Mouse (Mus musculus) right cerebral cortex, postnatal 25 days (tissue): ENCODE data around the gene Eapp.
"Not testable (repeated sequence)": the region's sequence is repeated elsewhere in the genome, so short reads cannot be mapped to it uniquely, and the experiment has no call there.

Source experiments
- DNase-seq: peaks from one replicate; pipeline ENCODE4 v3.0.0; 2022

Eapp gene

DNA sequence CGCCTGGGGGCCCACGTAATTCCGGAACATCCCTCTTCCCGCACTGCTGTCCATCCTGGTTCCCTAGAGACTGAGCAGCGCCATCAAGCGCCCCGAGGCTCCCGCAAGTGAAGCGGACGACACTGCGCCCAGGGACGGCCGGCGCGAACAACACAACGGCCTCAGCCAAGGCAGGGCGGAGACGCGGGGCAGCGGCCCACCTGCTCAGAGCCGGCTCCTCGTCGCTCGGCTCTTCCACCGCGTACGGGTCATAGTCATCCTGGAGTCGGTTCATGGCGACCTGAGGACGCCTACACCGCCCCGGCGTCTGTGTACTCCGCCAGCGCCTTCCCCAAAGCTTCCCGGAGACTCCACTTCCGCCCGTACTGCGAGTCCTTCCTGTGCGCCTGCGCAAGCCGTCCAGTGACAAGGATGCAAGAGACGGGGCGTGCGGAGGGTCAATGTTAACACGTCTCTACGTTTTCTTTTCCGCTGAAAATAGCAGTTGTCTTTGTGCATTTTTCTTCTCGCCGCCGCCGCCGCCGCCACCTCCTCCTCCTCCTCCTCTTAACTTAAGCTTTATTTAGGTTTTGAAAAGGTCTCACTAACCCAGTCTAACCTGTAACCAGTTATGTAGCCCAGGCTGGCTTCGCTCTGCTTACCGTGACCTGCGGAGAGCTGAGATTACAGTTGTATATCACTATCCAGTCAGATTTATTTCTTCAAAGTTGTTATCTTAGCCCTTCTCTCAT, at the start of gene Eapp:
Gene Eapp (minus strand): TSS at position 387 of the 731 bp plus-strand sequence.
- peak; percentile 96 for DNase-seq

- not testable (repeated sequence) for DNase-seq
Measured at GRCm38 (mm10) chr12:54738661-54739243, 43.1 kb upstream of the Eapp start.

DNA sequence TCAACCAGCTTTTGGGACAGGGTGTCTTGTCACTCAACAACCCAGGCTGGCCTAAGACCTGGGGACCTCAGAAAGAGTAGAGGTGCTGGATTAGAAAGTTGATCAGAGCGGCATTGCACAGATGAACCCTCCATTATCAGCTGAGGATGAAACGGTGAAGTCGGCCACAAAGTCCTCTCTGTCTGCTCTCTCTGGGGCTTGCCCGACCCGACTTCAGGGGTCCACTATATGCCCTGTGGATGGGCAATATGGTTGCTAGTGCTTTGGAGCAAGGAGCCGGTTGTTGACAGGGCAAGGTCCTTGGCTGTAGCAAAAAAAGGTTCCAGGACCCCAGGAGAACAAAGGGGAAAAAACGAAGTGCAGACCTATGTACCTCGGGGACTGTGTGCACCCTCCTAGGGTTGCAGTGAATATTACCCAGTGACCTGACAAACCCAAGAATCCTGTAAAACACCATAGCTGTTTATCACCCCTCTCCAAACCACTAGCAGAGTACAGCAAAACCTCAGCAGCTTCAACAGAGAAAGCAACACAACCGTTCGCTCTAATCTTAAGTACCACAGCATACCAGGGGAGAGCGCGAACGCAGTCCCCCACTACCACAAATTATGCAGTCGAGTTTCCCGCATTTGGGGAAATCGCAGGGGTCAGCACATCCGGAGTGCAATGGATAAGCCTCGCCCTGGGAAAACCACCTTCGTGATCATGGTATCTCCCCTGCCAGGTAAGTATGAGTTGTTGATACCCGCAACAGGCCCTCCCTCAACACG, 42.4 kb upstream of the Eapp start:
- DNase-seq, result not testable (repeated sequence)

DNA sequence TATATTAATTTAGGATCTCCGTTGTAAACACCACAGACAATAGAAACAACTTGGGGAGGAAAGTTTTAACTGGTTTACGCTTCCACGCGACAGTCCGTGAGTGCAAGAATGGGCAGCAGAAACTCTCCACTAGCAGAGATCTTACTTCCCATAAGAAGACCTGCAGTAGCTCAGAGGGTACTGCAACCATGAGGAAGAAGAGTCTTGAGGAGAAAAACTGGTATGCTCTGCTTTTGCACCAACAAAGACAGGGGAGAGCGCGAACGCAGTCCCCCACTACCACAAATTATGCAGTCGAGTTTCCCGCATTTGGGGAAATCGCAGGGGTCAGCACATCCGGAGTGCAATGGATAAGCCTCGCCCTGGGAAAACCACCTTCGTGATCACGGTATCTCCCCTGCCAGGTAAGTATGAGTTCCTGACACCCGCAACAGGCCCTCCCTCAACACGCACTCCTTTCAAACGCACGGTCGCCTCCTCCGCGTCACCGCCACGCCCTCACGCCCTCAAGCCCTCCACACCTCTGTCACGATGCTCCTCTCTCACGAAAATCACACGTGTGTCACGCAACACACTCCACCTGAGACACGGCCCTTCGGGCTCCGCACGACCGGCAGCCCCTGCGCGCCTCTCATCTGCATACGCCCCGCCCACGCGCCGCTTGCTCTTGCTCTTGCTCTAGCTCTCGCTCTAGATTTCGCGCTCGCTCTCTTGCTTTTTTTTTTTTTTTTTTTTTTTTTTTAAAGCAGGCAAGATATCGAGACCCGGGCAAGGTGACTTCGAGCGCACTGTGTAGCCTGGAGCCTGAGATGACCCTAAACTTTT, 38.8 kb upstream of the Eapp start:
- DNase-seq, result not testable (repeated sequence)

- not testable (repeated sequence) for DNase-seq
Measured at GRCm38 (mm10) chr12:54729140-54730059, 33.7 kb upstream of the Eapp start.

- DNase-seq, result not testable (repeated sequence)
Measured at GRCm38 (mm10) chr12:54718871-54719786, 23.4 kb upstream of the Eapp start.

GRCm38 (mm10) chr12:54717516-54717915, 21.8 kb upstream of the Eapp start:
- not testable (repeated sequence) for DNase-seq

DNA sequence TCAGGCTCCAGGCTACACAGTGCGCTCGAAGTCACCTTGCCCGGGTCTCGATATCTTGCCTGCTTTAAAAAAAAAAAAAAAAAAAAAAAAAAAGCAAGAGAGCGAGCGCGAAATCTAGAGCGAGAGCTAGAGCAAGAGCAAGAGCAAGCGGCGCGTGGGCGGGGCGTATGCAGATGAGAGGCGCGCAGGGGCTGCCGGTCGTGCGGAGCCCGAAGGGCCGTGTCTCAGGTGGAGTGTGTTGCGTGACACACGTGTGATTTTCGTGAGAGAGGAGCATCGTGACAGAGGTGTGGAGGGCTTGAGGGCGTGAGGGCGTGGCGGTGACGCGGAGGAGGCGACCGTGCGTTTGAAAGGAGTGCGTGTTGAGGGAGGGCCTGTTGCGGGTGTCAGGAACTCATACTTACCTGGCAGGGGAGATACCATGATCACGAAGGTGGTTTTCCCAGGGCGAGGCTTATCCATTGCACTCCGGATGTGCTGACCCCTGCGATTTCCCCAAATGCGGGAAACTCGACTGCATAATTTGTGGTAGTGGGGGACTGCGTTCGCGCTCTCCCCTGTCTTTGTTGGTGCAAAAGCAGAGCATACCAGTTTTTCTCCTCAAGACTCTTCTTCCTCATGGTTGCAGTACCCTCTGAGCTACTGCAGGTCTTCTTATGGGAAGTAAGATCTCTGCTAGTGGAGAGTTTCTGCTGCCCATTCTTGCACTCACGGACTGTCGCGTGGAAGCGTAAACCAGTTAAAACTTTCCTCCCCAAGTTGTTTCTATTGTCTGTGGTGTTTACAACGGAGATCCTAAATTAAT, 18.3 kb upstream of the Eapp start:
- peak; percentile 62 for DNase-seq

DNA sequence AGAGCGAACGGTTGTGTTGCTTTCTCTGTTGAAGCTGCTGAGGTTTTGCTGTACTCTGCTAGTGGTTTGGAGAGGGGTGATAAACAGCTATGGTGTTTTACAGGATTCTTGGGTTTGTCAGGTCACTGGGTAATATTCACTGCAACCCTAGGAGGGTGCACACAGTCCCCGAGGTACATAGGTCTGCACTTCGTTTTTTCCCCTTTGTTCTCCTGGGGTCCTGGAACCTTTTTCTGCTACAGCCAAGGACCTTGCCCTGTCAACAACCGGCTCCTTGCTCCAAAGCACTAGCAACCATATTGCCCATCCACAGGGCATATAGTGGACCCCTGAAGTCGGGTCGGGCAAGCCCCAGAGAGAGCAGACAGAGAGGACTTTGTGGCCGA, 14.8 kb upstream of the Eapp start:
- DNase-seq, result peak; percentile 42

DNA sequence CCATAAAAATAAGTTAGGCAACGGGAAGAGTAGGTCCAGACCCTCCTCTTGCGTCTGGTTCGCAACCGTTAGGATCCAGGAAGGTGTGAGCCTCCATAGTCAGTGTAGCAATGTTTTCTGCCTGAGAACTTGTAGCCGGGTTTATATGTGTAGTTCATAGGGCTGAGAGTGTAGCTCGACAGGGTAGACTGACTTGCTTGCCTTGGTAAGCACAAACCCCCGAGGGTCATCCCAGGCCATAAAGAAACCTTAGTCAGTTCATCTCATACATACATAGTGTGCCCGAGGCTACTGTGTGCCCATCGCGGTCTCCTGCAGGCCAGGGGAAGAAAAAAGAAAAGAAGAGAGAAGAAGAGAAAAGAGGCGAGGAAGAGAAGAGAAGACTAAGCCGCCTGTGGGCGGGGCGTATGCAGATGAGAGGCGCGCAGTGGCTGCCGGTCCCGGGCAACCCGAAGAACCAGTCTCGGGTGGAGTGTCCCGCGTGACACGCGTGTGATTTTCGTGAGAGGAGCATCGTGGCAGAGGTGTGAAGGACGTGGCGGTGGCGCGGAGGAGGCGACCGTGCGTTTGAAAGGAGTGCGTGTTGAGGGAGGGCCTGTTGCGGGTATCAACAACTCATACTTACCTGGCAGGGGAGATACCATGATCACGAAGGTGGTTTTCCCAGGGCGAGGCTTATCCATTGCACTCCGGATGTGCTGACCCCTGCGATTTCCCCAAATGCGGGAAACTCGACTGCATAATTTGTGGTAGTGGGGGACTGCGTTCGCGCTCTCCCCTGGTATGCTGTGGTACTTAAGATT, 14.2 kb upstream of the Eapp start:
- not testable (repeated sequence) for DNase-seq

DNA sequence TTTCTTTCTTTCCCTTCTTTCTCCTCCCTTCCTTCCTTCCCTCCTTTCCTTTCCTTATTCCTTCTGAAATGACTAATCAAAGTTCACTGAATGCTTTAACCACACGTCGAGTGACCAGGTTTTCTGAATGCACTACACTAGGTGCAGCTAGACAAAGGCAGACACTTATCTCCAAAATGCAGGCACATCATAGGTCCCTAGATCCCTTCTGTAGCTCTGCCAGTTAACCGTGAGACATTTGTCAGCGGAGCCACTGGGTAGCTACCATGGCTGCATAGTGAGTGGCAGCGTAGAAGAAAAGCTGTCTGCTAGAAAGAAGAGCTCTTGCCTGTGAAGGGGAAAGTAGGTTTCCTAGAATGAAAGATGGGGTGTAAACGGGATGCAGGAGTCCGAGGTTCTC, 3.7 kb upstream of the Eapp start:
- no peak for DNase-seq

DNA sequence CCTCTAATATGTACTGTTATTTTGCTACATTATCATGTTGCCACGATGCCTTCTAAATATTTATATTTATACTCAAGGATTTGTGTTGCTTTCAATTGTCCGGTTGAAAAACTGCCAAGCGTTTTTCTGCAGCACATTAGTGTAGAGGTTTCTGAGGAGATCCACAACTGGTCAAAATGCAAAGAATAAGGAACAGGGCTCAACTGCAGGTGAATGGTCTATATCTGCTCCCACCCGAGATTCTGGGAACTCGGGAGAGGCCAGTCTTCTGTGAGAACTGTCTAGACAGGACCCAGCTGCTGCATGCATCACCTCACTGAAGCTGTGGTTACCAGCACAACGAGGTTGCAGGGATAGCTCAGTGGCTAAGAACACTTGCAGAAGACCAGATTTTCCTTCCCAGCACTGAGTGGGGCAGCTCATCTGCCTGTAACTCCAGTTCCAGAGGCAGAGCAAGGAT, 2.1 kb upstream of the Eapp start:
- DNase-seq, result no peak

DNA sequence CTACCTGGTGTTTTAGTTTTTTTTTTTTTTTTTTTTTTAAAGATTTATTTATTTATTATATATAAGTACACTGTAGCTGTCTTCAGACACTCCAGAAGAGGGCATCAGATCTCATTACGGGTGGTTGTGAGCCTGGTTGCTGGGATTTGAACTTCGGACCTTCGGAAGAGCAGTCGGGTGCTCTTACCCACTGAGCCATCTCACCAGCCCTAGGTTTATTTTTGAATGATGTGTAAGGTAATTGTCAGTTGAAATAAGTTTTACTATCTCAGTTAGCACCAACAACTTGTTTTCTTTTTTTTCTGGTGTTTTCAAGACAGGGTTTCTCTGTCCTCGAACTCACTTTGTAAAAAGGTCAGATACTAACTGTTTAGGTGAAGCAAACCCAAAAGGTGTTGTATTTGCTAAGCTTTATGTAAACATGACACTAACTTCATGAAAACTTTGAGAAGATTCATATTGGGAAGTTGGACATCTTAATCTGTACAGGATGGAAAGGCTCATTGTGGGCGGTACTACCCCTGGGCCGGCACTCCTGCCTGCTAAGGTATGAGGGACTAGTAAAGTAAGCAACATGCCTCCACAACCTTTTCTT, 1.4 kb upstream of the Eapp start:
- no peak for DNase-seq

DNA sequence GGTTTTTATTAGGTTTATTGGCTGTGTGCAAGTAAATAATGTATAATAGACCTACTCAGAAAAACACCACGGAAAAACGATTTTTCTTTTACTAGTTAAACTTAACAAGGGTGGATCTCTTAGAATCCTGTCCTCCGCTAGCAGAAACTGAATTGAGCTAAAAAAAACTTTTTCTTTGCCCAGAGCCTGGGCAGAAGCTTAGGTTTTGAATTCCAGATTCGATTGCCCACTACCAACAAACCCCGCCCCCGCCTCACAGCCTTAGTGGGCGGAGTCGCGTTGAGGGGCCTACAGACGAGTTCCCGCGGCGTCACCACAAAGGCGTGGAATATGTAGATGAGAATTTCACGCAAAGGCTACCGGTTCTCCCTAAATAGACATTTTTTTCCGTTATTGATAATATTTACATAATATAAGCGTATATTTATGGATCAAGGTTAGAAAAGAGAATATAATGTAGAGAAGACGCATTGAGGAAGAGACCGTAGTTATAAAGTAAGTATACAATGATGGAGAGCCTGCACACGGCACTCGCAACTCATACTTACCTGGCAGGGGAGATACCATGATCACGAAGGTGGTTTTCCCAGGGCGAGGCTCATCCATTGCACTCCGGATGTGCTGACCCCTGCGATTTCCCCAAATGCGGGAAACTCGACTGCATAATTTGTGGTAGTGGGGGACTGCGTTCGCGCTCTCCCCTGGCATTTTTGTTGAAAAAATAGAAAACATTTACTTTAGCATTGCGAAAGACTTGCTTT, 725 bp upstream of the Eapp start:
- peak; percentile 91 for DNase-seq

DNA sequence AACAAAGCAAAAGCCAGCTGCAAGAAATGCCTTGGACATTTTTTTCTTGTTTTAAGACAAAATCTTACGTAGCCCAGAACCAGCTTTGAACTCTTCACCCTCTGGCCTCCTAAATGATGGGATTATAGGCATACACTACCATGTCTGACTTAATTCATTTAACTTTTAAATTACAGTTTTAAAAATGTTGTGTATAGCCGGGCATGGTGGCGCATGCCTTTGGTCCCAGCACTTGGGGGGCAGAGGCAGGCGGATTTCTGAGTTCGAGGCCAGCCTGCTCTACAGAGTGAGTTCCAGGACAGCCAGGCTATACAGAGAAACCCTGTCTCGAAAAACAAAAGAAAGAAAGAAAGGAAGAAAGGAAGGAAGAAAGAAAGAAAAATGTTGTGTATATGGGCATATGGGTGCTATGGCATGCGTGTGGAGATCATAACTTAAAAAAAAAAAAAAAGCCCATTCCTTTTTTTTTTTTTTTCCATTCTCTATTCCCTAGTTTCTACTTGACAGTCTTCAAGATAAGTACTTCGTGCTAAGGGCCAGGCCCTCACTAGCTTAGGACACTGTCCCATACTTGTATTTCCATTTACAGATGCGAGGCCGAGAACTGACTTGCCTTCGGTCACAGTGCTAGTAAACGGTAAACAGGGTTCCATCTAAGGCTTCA, 718 bp downstream of the Eapp start:
- no peak for DNase-seq

GRCm38 (mm10) chr12:54689082-54689481, 6.6 kb downstream of the Eapp start:
- no peak for DNase-seq

GRCm38 (mm10) chr12:54683182-54683581, 12.5 kb downstream of the Eapp start:
- no peak for DNase-seq
